Mouse (Mus musculus): Measurements from ENCODE around the gene Retreg3. TPM values are rescaled to one million over a fixed set of nuclear protein-coding genes. Genes with fewer than 3 reads are reported as not detected.
A peak's percentile ranks its signal among the peaks of the same experiment; 100 is the strongest.

The Retreg3 gene
- polyA plus RNA-seq, 1 experiment from 2014 or later: 21.8 TPM

- ATAC-seq (ENCODE audit: borderline replicate concordance, extremely low read depth, low FRiP score, low TSS enrichment): no peak
- 90% methylated on average over 12 of the region's 12 CpGs for WGBS
These were observed 34.9 kb downstream of the Retreg3 start for GRCm38 (mm10) chr11:101084811-101085210.

DNA sequence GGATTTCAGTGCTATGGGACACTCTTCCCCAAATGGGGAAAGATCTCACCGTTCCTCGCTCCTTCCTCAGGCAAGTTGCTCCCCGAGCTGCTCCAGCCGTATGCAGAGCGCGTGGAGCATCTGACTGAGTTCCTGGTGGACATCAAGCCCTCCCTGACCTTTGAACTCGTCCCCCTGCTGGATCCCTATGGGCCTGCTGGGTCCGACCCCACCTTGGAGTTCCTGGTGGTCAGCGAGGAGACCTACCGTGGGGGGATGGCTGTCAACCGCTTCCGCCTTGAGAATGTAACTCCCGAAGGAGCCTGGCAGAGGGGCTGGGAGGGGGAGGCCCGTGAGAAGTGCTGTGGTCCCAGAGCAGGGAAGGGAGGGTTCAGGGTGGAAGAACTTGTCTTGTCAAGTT, 35.4 kb downstream of the Retreg3 start:
- H3K4me3 ChIP-seq: no peak overlapping the region
- peaks cover 50% of the 10 kb centered on the region for H3K4me1 ChIP-seq
- H3K9me3 ChIP-seq: no peaks in the 10 kb centered on the region
- 78% methylated on average over 14 of the region's 14 CpGs for WGBS
- peaks cover 25% of the 10 kb centered on the region for H3K27me3 ChIP-seq
- H3K27ac ChIP-seq: no peak overlapping the region
- no peak overlapping the region for H3K9ac ChIP-seq
- ATAC-seq (ENCODE audit: borderline replicate concordance, extremely low read depth, low FRiP score, low TSS enrichment): no peak
- H3K4me2 ChIP-seq: no peak overlapping the region
- H3K36me3 ChIP-seq: peaks cover 8% of the 10 kb centered on the region; the same call in 1 of the 2 replicates

More at GRCm38 (mm10) chr11:101084811-101085210, 34.9 kb downstream of the Retreg3 start:
- Histone ChIP-seq H3K9me3 (no peaks in the 10 kb centered on the region), H3K4me3 (no peak overlapping the region), H3K27ac (no peak overlapping the region), H3K36me3 (peaks cover 14% of the 10 kb centered on the region; the same call in 1 of the 2 replicates), H3K9ac (no peak overlapping the region), H3K4me1 (peaks cover 47% of the 10 kb centered on the region), H3K4me2 (no peak overlapping the region), H3K27me3 (peaks cover 20% of the 10 kb centered on the region)

GRCm38 (mm10) chr11:101083083-101083697, 36.5 kb downstream of the Retreg3 start:
- Histone ChIP-seq H3K27me3 (peaks cover 36% of the 10 kb centered on the region), H3K4me1 (peaks cover 47% of the 10 kb centered on the region)
- no peak for ATAC-seq (ENCODE audit: borderline replicate concordance, extremely low read depth, low FRiP score, low TSS enrichment)

GRCm38 (mm10) chr11:101082208-101083082, 37.2 kb downstream of the Retreg3 start, which contains the start of gene Coasy:
TSS of gene Coasy (plus strand) at chr11:101082565.
- Histone ChIP-seq H3K27ac (peak within 1 kb of the TSS; percentile 87), H3K27me3 (peaks cover 43% of the 10 kb centered on the region), H3K4me2 (peak within 1 kb of the TSS; percentile 92), H3K9me3 (no peaks in the 10 kb centered on the region), H3K9ac (peak within 1 kb of the TSS; percentile 87), H3K4me1 (peaks cover 39% of the 10 kb centered on the region), H3K36me3 (no peaks in the 10 kb centered on the region), H3K4me3 (peak within 1 kb of the TSS; percentile 78)
- peak; percentile 88 for ATAC-seq (ENCODE audit: borderline replicate concordance, extremely low read depth, low FRiP score, low TSS enrichment)
- under 1% methylated on average over 51 of the region's 51 CpGs for WGBS

More at GRCm38 (mm10) chr11:101083083-101083697, 36.5 kb downstream of the Retreg3 start:
- 24% methylated on average over 19 of the region's 19 CpGs for WGBS
- Histone ChIP-seq H3K36me3 (no peaks in the 10 kb centered on the region), H3K9me3 (no peaks in the 10 kb centered on the region), H3K4me3 (peak overlapping the region; percentile 78), H3K4me2 (peak overlapping the region; percentile 92), H3K27ac (peak overlapping the region; percentile 87), H3K9ac (peak overlapping the region; percentile 87)

DNA sequence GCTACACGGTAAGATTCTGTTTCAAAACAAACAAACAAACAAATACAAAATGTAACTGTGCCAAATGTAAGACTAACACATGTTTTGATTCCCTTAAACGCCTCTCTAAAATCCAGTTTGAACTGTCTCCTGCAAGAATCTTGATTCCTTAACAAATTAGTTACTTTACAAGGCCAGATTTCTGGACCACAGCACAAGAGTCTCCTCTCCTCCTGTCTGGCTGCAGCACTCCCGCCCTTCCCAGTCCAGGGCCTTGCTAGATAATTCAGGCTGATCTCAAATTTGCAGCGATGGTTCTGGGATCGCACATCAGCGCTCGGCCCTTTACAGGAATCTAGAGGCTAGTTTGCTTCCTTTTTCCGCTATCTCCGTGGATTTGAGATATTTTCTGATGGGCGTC, 38.0 kb downstream of the Retreg3 start:
- Histone ChIP-seq H3K9me3 (no peaks in the 10 kb centered on the region), H3K27ac (peak overlapping the region; percentile 80), H3K4me3 (peak overlapping the region; percentile 78), H3K36me3 (no peaks in the 10 kb centered on the region), H3K4me2 (peak overlapping the region; percentile 92), H3K27me3 (peaks cover 51% of the 10 kb centered on the region), H3K4me1 (peaks cover 36% of the 10 kb centered on the region), H3K9ac (peak overlapping the region; percentile 38)
- no peak for ATAC-seq (ENCODE audit: borderline replicate concordance, extremely low read depth, low FRiP score, low TSS enrichment)
- 4% methylated on average over 10 of the region's 10 CpGs for WGBS

- Histone ChIP-seq H3K4me3 (no peak overlapping the region), H3K27ac (no peak overlapping the region), H3K9me3 (no peaks in the 10 kb centered on the region), H3K9ac (no peak overlapping the region), H3K4me2 (no peak overlapping the region), H3K4me1 (peaks cover 27% of the 10 kb centered on the region), H3K36me3 (no peaks in the 10 kb centered on the region), H3K27me3 (peaks cover 52% of the 10 kb centered on the region)
- WGBS: 67% methylated on average over 5 of the region's 5 CpGs
- ATAC-seq (ENCODE audit: borderline replicate concordance, extremely low read depth, low FRiP score, low TSS enrichment): no peak
These were observed 39.3 kb downstream of the Retreg3 start for GRCm38 (mm10) chr11:101080421-101080820.

- H3K9ac ChIP-seq: no peak overlapping the region
- H3K4me3 ChIP-seq: no peak overlapping the region
- no peak overlapping the region for H3K27ac ChIP-seq
- H3K9me3 ChIP-seq: no peaks in the 10 kb centered on the region
- WGBS: 3% methylated on average over 27 of the region's 27 CpGs
- H3K27me3 ChIP-seq: peaks cover 52% of the 10 kb centered on the region
- peaks cover 27% of the 10 kb centered on the region for H3K4me1 ChIP-seq
- ATAC-seq (ENCODE audit: borderline replicate concordance, extremely low read depth, low FRiP score, low TSS enrichment): no peak
- peak overlapping the region; percentile 34; the same call in 1 of the 2 replicates for H3K4me2 ChIP-seq
- H3K36me3 ChIP-seq: no peaks in the 10 kb centered on the region
These were observed 39.9 kb downstream of the Retreg3 start for GRCm38 (mm10) chr11:101079746-101080145.

DNA sequence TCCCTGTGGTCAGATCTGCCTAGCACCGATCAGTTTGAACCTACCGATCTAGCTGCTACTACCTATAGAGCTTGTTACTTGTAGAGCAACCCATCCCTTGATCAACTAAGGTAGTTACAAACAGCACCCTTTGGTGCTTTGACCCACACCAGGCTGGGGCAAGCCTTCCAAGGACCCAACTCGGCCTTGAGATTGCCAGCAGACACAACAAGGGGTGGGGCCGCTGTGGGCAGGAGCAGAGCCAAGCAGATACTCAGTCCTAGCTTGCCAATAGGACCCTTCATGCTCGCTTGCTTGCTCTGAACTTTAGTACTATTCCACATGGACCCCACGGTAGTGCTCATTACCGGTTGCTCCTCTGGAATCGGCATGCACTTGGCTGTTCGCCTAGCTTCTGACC, 41.6 kb downstream of the Retreg3 start, which contains the start of gene Hsd17b1:
Hsd17b1 (plus strand) TSS at position 291 of the 400 bp plus-strand sequence.
- no peak within 1 kb of the TSS for H3K4me3 ChIP-seq
- H3K9ac ChIP-seq: no peak within 1 kb of the TSS
- peaks cover 52% of the 10 kb centered on the region for H3K27me3 ChIP-seq
- H3K9me3 ChIP-seq: no peaks in the 10 kb centered on the region
- no peak for ATAC-seq (ENCODE audit: borderline replicate concordance, extremely low read depth, low FRiP score, low TSS enrichment)
- no peak within 1 kb of the TSS for H3K27ac ChIP-seq
- peaks cover 15% of the 10 kb centered on the region for H3K4me1 ChIP-seq
- no peak within 1 kb of the TSS for H3K4me2 ChIP-seq
- no peaks in the 10 kb centered on the region for H3K36me3 ChIP-seq
- WGBS: 68% methylated on average over 9 of the region's 9 CpGs

DNA sequence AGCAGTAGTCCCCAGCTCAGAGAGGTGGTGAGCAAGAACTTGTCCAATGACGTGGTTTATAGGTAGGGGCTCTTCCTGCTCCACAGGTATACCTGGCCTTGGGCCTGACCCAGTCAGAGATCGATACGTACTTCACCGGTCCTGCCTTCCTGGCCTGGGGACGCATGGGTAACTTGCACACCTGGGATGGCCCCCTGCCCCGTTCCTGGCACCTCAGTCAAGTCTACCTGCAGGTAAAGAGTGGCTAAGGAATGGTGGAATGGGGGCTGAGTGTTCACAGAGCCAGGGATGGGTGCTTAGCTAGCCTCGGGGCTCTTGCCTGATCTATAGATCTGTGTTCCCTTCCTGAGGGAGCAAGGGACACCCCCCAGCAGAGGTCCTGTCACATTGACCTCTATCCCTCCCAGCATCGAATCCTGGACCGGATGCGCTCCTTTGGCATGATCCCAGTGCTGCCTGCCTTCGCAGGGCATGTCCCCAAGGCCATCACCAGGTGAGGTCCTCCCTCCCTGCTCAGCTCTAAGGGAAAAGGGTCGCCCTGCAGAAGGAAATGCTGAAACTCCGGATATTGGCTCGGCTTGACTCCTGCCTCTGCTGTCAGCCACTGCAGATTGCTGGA, 47.8 kb downstream of the Retreg3 start:
- Histone ChIP-seq H3K36me3 (no peaks in the 10 kb centered on the region), H3K9ac (no peak overlapping the region), H3K4me2 (no peak overlapping the region), H3K27me3 (peaks cover 10% of the 10 kb centered on the region), H3K4me3 (no peak overlapping the region), H3K27ac (no peak overlapping the region), H3K9me3 (no peaks in the 10 kb centered on the region), H3K4me1 (peaks cover 19% of the 10 kb centered on the region)
- no peak for ATAC-seq (ENCODE audit: borderline replicate concordance, extremely low read depth, low FRiP score, low TSS enrichment)
- WGBS: 71% methylated on average over 14 of the region's 14 CpGs

- Histone ChIP-seq H3K4me1 (peaks cover 27% of the 10 kb centered on the region), H3K4me2 (peak overlapping the region; percentile 99; the same call in 1 of the 2 replicates), H3K9ac (no peak overlapping the region), H3K4me3 (peak overlapping the region; percentile 74; the same call in 1 of the 2 replicates), H3K9me3 (no peaks in the 10 kb centered on the region), H3K27me3 (peaks cover 6% of the 10 kb centered on the region; the same call in 1 of the 2 replicates), H3K36me3 (no peaks in the 10 kb centered on the region), H3K27ac (no peak overlapping the region)
- 68% methylated on average over 6 of the region's 6 CpGs for WGBS
- no peak for ATAC-seq (ENCODE audit: borderline replicate concordance, extremely low read depth, low FRiP score, low TSS enrichment)
These were observed 48.7 kb downstream of the Retreg3 start for GRCm38 (mm10) chr11:101070987-101071386.

DNA sequence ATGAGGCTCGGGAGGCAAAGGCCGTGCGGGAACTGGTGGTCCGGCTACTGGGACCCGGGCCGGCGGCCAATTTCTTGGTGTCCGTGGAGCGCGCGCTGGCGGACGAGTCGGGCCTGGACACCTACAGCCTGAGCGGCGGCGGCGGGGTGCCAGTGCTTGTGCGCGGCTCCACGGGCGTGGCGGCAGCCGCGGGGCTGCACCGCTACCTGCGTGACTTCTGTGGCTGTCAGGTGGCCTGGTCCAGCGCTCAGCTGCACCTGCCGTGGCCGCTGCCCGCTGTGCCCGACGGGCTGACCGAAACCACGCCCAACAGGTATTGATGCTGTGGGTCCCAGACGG, 49.5 kb downstream of the Retreg3 start:
- under 1% methylated on average over 36 of the region's 36 CpGs for WGBS
- Histone ChIP-seq H3K9ac (peak overlapping the region; percentile 73), H3K4me2 (peak overlapping the region; percentile 99), H3K27ac (0 out of 2 replicates have a peak overlapping the region, but pooled peaks have one; percentile 2), H3K4me3 (peak overlapping the region; percentile 74), H3K36me3 (no peaks in the 10 kb centered on the region), H3K9me3 (no peaks in the 10 kb centered on the region), H3K4me1 (peaks cover 29% of the 10 kb centered on the region), H3K27me3 (peaks cover 6% of the 10 kb centered on the region; the same call in 1 of the 2 replicates)
- ATAC-seq (ENCODE audit: borderline replicate concordance, extremely low read depth, low FRiP score, low TSS enrichment): peak; percentile 64
